Mouse (Mus musculus) naive thymus-derived CD4-positive, alpha-beta T cell, adult 2 months (primary cell): ENCODE data around the gene Sowahc.

Experiments used
- DNase-seq: peaks from one replicate; pipeline ENCODE4 v3.0.0-alpha.2; 2011; ENCODE audit warnings: low read depth

Sowahc gene

DNA sequence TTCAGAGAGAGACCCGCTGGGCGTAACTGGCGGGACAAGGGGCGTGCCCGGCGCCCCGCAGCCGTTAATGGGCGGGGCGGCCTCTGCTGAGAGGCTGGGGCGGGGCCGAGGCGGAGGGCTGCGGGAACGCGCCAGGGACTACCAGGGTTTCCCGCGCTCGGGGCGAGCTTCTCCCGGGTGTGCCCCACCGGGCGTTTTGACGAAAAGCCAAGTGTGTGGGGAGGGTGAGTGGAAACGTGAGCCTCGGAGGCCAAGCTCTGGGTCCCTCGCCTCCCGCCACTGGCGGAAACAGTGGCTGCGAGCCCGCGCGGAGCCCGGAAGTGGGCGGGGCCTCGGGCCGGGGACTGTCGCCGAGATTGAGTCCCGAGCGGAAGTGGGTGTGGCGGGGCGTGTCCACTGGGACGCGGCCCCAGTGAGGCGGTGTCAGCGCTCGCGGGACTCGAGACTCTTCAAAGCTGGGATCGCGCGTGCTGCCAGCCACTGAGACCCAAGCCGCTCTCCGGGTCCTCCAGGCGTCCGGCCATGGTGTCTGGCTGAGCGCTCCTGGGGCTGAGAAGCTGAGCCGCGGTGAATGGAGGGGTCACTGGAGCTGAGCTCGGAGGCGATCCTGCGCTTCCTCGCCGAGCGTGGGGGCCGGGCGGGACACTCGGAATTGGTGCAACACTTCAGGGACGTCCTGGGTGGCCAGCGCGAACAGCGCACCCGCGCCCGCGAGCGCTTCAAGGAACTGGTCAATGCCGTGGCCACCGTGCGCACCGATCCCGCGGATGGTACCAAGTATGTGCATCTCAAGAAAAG lies at the start of gene Sowahc, which contains the start of gene Sept10:
Gene Sowahc, plus strand, starts transcription at position 481 of the 798 bp plus-strand sequence.
Gene Sept10, minus strand, starts transcription at position 375 of the 798 bp plus-strand sequence.
- DNase-seq: peak; percentile 97

DNA sequence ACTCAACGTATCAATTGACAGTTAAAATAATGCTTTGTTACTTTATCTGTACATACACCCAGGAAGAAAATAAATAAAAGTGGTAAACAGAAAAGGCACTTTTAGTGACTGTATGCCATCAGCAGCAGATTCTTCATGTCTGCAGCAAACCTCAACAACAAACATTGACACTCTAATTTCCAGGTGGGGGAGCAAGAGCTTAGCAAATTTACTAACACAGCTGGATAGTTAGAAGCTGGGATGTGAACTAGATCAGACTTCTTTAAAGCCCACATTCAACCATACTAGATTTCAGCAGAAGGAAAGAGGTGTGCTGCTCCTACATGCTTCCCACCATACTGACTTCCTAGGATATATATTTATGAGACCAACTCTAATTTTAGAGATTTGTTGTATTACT lies 49.2 kb upstream of the Sowahc start:
- DNase-seq: no peak

DNA sequence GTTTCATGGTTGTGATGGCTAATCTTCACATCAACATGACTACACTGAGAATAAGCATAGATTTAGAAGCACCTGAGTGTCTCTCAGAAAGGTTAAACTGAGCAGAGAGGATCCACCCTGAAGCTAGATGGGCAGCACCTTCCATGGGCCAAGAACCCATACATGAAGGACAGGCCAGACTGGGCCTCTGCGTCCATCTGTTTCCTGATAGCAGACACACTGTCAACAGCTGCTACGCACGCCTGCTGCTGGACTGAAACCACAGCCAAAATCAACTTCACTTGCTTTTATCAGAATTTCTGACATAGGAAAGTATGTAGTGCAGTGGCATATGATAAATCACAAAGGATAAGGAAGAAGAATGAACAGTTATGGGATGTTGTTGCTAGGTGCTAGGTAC lies 42.1 kb upstream of the Sowahc start:
- DNase-seq: no peak

DNA sequence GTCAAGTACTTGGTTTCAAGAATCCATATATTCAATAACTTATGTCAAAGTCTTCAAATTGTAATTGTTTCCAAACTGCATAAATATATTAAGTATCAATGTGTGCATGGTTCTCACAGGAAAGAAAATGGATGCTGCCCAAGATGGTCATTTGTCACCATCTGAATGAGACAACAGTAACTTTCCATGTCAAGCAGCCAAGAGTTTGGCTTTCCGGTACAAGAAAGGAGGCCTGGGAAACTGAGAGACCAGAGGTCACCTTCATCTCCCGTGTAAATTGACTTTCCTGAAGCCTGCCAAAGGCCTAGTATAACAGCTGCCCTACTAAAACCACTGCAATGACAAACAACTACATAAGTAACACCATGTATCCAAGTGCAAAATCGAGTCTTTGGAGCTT lies 39.4 kb upstream of the Sowahc start:
- DNase-seq: no peak

DNA sequence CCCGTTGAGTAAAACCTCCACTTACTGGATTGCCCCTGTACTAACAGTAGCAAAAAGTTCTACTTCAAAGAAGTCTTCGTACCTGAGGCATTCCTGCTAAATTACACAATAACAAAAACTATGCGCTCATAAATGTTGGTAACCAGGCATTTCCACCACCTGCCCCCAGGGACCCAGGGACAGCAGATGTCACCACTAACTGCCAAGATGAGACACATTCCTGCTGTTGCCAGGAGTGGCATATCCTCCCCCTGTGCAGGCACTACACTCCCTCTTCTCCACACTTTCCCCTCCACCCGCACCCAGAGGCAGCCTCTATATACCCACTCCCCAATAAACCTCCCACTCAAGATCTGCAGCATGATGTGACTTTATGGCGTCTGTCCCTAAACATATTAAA lies 26.9 kb upstream of the Sowahc start:
- DNase-seq: no peak

DNA sequence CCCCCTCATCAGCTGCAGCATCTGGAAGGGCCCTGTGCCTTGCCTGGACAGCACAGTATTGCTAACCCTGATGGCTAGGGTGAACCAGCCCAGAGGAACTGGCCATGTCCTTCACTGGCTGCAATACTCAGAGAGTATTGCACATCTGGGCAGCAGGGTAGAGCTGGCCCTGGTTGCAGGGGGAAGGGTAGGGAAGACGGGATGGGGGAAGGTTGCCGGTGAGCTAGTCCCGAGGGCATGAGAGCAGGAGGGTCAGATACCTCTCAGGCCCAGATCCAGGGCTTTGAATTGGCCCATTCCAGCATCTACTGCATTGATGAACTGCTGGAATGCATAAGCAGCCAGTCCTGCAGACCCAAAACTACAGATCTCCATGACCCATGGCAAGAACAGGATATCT lies 25.0 kb upstream of the Sowahc start:
- DNase-seq: no peak

DNA sequence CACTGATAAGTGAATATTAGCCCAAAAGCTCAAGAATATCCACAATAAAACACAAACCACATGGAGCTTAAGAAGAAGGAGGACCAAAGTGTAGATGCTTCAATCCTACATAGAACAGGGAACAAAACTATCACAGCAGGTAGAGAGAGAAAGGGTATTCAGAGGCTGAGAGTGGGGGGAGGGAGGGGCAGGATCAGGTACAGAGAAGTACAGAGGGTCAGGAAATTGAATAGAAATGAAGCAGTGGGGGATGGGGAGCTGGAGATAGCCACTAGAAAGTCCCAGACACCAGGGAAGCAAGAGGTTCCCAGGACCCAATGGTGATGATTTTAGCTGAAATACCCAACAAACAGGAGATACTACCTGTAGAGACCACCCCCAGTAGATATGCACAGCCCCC lies 21.7 kb upstream of the Sowahc start:
- DNase-seq: no peak

DNA sequence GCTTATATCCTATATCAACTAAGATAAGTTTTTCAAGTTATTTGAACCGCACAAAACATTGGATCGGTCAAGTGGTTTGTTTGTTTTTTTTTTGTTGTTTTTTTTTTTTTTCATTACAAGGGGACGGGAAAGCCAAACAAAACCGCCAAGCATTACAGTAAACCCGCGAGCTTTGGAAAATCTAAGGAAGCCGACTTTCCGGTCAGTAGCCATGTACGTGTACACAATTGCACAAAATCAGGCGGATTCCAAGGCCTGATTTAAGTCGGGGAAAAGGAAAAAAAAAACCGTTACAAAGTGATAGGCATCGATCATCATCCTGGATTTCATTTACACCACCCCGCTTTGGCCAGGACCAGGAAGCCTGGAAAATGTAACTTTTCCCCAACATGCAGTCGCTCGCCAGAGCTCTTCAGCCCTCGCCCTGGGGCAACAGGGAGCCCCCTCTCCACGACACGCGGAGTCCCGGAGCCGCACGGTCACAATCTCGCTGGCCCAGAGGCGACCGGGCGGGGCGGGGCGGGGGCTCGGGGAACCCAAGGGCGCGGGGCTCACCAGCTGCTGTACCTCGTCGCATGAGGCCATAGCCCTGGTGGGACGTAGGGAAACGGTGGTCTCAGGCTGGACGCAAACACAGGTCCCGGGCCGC lies 805 bp upstream of the Sowahc start:
- no peak for DNase-seq

DNA sequence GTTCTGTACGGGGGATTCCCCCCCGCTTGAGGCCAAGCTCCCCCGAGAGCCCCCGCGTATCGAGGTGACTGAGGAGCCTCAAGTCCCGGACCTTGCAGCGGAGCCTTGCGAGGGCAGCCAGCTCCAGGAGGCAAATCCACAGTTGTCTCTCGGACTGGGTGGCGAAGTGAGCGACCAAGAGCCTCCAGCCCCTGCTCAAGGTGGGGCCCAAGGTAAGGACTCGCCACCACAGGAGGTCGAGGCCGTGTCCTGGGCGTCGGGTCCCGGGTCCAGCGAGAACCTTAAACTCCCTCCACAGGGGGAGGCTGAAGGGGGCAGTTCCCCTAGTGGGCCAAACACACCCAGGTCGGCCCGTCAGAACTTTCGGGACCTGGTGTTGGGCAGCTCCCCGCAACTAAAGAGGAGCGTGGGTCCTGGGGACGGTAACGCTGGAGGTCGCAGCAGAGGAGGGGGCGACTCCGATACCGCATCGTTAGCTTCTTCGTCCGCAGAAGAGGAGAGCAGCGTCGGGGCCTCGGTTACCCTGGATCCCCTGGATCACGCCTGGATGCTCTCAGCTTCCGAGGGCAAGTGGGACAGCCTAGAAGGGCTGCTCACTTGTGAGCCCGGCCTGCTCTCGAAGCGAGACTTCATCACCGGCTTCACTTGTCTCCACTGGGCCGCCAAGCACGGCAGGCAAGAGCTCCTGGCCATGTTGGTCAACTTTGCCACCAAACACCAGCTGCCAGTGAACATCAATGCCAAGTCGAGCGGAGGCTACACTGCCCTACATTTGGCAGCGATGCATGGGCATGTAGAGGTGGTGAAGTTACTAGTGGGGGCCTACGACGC lies 733 bp downstream of the Sowahc start:
- peak; percentile 57 for DNase-seq

DNA sequence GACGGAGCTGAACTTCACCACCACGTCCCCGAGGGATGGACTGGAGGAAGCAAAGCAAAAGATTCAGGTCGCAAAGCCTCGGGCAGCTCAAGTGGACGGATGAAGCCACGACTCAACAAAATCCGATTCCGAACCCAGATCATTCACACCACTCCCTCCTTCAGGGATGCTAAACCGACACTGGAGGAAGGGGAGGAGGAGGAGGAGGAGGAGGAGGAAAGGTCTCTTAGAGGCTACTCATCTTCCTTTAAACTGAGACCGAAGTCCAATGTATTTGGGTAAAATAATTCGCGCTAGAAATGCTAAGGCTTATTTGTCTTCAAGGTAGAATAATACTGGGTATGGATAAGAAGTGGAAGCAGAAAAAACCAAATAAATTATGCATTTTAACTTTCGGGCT lies 1.5 kb downstream of the Sowahc start:
- DNase-seq: no peak

DNA sequence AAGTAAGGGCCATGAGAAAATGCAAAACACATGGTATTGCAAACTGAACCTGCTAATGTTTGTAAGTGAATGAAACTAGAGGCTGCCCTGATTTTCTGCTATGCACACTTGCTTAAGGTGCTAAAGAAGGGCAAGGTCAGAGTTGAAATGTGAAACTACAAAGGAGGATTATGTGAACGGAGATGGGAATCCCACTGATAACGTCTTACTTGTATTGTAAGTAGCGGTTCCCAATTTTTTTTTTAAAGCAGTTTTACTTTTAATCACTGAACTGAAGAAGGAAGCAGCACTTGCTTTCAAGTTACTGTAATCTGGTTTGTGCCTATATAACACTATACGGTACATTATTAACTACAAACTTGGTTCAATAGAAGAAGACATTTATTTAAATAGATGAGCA lies 2.1 kb downstream of the Sowahc start:
- peak; percentile 6 for DNase-seq

DNA sequence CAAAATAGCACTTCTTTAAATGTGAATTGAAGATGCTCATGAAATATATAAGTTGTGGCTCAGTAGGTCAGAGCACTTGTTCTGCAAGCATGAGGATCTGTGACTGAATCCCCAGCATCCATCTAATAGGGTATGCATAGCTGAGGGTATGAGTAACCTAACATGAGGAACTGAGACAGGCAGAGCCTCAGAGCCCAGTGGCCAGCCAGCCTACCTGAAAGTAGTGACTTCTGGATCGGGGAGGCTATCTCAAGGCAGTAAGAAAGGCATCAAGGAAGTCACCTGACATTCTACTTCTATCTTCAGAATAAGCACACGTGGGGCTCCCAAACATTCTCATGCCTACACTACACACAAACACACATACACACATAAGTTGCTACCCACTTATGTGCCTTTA lies 3.4 kb downstream of the Sowahc start:
- peak; percentile 4 for DNase-seq

DNA sequence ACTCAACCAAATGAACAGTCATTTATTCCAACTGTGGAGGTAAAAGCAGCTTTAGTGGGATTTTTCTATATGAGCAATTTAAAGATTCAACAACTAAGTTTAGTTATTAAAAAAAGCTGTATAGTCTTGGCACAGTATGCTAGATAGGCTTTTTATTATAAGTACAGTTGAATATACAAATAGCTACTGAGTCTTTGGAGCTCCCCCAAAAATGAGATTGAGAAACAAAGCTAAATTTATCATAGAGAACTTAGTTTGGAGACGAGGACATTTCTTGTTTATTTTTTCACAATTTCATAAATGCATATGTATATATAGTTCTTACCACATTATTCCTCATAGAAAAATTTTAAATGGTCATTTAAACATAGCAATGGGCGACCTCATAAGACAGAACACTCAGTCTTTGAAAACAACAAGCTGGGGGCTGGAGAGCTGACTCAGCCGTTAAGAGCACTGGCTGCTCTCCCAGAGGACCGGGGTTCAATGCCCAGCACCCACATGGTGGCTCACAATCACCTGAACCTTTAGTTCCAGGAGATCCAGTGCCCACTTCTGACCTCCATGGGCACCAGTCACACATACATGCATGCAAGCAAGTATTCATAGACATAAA lies 7.6 kb downstream of the Sowahc start:
- no peak for DNase-seq

DNA sequence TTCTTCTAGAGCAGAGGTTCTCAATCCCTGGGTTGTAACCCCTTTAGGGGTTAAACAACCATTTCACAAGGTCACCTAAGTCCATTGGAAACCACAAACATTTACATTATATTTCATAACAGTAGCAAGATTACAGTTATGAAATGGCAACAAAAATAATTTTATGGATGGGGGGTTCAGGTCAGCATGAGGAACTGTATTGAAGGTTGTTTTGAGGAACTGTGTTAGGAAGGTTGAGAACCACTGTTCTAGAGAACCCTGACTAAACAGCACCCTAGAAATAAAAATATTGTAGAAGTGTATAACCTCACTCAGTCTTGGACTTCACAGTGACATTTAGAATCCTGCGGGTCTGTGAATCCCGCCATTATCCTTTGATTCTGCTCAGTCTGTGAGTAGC lies 13.5 kb downstream of the Sowahc start:
- DNase-seq: no peak

DNA sequence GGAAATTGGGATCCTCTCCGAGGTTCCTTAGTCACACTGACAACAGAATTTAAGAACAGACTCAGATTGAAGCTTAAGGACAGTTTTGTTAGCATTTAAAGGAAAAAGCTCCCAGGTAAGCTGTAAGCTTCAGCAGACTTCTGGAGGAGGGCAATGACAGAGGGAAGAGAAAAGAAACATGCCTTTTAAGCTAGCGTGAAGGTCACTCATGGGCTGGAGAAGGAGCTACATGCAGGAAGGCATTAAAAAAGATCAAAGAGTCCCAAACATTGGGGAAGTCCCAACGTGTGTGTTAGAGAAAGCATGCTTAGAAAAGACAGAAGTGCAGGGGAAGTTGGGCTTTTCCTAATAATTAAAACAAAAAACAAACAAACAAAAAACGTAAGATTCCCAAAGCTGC lies 14.1 kb downstream of the Sowahc start:
- DNase-seq: no peak

DNA sequence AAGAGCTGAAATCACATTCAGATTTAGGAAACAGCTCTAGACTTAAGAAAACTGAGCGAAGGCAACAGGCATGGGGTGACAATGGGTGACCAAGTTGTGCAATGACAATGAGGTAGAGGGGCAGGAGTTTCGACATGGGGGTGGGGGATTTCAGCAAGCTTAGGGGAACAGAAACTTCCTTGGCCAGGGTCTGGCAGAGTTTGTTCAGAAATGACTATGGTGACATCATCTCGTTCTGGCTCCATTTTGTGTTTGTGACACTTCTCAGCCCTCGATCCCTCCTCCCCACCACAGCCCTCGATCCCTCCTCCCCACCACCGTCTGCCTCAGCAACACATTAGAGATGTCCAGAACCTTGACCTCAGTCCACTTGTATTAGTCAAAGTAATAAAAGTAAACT lies 14.7 kb downstream of the Sowahc start:
- DNase-seq: no peak

DNA sequence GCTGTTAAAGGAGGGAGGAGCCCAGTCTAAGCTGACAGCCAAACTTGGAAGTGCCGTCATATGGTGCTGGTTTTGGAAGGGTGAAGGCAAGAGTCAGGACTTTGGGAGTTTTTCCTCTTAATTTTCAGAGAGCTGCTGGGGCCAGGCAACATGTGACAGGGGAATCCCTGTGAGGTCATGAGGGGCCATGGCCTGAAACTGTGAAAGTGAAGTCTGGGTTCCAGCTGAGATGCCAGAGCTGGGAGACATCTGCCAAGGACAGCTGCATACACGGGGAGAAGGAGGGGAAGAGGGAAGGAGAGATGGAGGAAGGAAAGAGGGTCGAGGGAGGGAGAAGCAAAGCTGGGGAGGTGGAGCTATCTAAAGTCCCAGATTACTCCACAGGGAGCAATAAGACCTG lies 16.0 kb downstream of the Sowahc start:
- DNase-seq: no peak

DNA sequence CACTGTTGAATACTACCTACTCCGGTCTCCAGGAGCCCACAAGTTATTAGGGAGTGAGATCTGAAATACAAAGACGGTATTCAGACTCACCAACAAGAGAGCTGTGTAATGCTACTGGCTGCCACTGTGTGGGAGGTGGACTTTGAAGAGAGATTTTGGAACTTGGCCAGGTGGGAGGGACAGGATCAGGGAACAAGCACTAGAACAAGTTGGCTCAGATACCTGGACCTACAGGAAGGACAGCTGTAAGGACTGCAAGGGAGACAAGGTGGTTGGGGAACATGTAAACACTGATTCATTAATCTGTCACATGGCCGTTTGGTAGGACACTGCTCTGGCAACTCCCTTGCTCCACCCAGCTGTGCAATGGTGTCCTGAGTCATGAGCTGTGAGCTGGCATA lies 19.4 kb downstream of the Sowahc start:
- DNase-seq: no peak

DNA sequence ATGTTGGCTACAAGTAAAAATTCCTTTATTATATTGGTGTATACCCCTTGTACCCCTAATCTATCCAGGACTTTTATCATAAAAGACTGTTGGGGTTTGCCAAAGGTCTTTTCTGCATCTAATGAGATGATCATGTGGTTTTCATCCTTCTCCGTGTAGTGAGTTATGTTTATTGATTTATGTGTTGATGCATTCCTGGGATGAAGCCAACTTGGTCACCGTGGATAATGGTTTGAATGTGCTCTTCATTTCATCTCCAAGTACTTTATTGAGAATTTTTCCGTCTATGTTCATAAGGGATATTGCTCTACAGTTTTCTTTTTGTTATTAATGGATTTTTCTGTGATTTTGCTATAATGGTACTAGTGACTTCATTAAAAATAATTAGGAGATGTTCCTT lies 27.8 kb downstream of the Sowahc start:
- no peak for DNase-seq

DNA sequence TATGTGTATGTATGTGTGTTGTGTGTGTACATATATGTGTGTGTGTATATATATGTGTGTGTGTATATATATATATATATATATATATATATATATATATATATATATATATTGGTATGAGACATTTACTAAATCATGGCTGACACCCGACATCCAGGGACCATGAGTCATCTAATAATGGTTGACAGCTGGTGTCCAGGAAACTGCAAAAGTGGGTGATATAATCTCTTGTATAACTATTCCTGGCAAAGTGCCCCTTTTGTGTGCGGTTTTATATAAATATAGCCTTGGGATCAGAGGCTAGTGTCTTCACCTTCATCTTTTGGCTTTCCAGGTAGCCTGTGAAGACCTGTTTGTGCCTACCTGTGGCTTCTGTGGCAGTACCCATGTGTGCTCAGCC lies 28.9 kb downstream of the Sowahc start:
- DNase-seq: no peak

DNA sequence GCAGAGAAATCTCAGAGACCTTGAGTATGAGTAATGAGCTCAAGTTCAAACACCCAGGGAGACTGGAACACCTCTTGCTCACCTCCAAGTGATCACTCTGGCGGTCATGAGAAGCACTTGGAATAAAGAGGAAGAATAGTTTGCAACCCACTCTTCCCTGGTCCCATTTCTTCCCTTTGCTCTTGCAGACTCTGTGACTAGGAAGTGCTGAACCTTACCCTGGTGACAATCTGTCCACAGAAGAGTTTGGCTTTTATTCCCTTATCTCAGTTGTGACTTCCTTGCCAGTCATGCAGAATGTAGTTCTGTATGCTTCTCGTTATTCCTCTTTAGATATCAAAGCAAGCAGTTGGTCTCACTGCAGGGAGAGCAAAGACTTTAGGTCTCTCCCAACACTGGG lies 30.2 kb downstream of the Sowahc start:
- DNase-seq: no peak

DNA sequence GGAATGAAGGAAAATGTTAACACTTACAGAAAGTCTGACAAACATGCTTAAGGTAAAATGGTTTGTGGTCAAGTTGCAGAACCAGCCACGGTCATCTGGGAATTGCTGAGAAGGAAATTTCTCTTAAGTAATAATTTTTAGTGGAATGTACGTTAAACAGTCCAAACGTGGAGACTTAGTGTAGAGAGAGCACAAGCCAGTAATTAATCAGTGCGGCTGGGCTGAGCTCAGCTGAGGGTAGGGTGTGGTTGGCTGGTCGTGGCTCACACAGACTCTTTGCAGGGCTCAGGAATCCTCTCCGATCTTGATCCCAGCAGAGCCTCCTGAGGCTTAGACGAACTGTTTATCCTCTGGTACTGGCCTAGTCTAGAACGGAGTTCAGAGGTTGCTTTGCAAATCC lies 30.6 kb downstream of the Sowahc start:
- DNase-seq: no peak
